ENCODE assay signal across 8 mouse cellular contexts in genomic region chr12:76080876-76081556, GRCm38 (mm10).
A peak's percentile ranks its signal among the peaks of the same experiment; 100 is the strongest.
DNase-seq lines count a peak whose midpoint lies in the region; ATAC-seq lines count a peak whose summit lies in the region.

No protein-coding gene starts in this region.

- intact Hi-C loops in left cerebral cortex, postnatal 36 days (cut with DNase I) = no loop called here

- no peak overlapping the region for H3K27ac ChIP-seq in liver, embryonic 12.5 days
- H3K27ac ChIP-seq in limb, embryonic 12.5 days = peak overlapping the region; percentile 41; the same call in 1 of the 2 replicates
- no peak overlapping the region for H3K27ac ChIP-seq in stomach, embryonic 14.5 days (ENCODE audit: low read length)

- 34% methylated on average over 14 of the region's 14 CpGs for WGBS in liver, embryonic 12.5 days (ENCODE audit: insufficient replicate concordance)
- WGBS in limb, embryonic 12.5 days = 26% methylated on average over 14 of the region's 14 CpGs
- WGBS in stomach, embryonic 14.5 days = 38% methylated on average over 14 of the region's 14 CpGs

- peak; percentile 25 for DNase-seq in adrenal gland, adult 2 months
- no peak for DNase-seq in adrenal gland, adult 8-10 months
- no peak for DNase-seq in liver
- DNase-seq in left cerebral cortex, postnatal 36 days (ENCODE audit: low spot score in 2 of 2) = no peak
- no peak for DNase-seq in thymus, postnatal 25 days

- H3K9me3 ChIP-seq in liver, embryonic 12.5 days (replicated peaks) = no peaks in the 10 kb centered on the region
- no peaks in the 10 kb centered on the region for H3K9me3 ChIP-seq in limb, embryonic 12.5 days
- no peaks in the 10 kb centered on the region for H3K9me3 ChIP-seq in stomach, embryonic 14.5 days (ENCODE audit: control insufficient read depth, low read depth, low read length)

- no peaks in the 10 kb centered on the region for H3K36me3 ChIP-seq in liver, embryonic 12.5 days
- peaks cover 58% of the 10 kb centered on the region for H3K36me3 ChIP-seq in limb, embryonic 12.5 days
- H3K36me3 ChIP-seq in stomach, embryonic 14.5 days (ENCODE audit: control insufficient read depth, insufficient read depth, low read length) = peaks cover 13% of the 10 kb centered on the region

- peaks cover 6% of the 10 kb centered on the region; the same call in 1 of the 2 replicates for H3K4me1 ChIP-seq in liver, embryonic 12.5 days
- peaks cover 36% of the 10 kb centered on the region for H3K4me1 ChIP-seq in limb, embryonic 12.5 days (replicated peaks)
- H3K4me1 ChIP-seq in stomach, embryonic 14.5 days (ENCODE audit: control insufficient read depth, insufficient read depth, low read length) = 0 out of 2 replicates have a peak, but pooled peaks cover 10% of the 10 kb centered on the region

- no peak overlapping the region for H3K9ac ChIP-seq in liver, embryonic 12.5 days
- 0 out of 2 replicates have a peak overlapping the region, but pooled peaks have one; percentile 45 for H3K9ac ChIP-seq in limb, embryonic 12.5 days (replicated peaks)
- H3K9ac ChIP-seq in stomach, embryonic 14.5 days (replicated peaks; ENCODE audit: low read depth, low read length) = no peak overlapping the region

- H3K4me3 ChIP-seq in liver, embryonic 12.5 days = no peak overlapping the region
- H3K4me3 ChIP-seq in limb, embryonic 12.5 days (replicated peaks) = peak overlapping the region; percentile 31
- H3K4me3 ChIP-seq in stomach, embryonic 14.5 days (ENCODE audit: low read depth, low read length) = peak overlapping the region; percentile 13; the same call in 1 of the 2 replicates

- H3K27me3 ChIP-seq in liver, embryonic 12.5 days (replicated peaks) = peaks cover 19% of the 10 kb centered on the region
- H3K27me3 ChIP-seq in limb, embryonic 12.5 days = no peaks in the 10 kb centered on the region
- H3K27me3 ChIP-seq in stomach, embryonic 14.5 days (ENCODE audit: control insufficient read depth, insufficient read depth, low read length) = no peaks in the 10 kb centered on the region

- H3K4me2 ChIP-seq in liver, embryonic 12.5 days = peak overlapping the region; percentile 46
- peak overlapping the region; percentile 63 for H3K4me2 ChIP-seq in limb, embryonic 12.5 days
- peak overlapping the region; percentile 42 for H3K4me2 ChIP-seq in stomach, embryonic 14.5 days (replicated peaks; ENCODE audit: low read depth, low read length)

- no peak for ATAC-seq in liver, embryonic 12.5 days
- ATAC-seq in limb, embryonic 12.5 days (ENCODE audit: insufficient number of reproducible peaks, insufficient read depth, low FRiP score, low TSS enrichment, low read depth) = no peak
- ATAC-seq in stomach, embryonic 14.5 days (ENCODE audit: insufficient number of reproducible peaks, insufficient read depth, low FRiP score, low read depth) = no peak
